Mouse (Mus musculus) erythroblast, embryonic 14.5 days (primary cell): ENCODE data around the gene Cacna2d1. TPM values are rescaled to one million over a fixed set of nuclear protein-coding genes. Genes with fewer than 3 reads are reported as not detected.

ENCODE experiments used
- H3K27me3 ChIP-seq: 2 replicates; pipeline ENCODE4 v1.6.1; 2012; ENCODE audit warnings: inconsistent platforms; ENCODE audit not compliant: control insufficient read depth
- H3K36me3 ChIP-seq: 2 replicates; pipeline ENCODE4 v1.6.1; 2012; ENCODE audit warnings: mild to moderate bottlenecking, inconsistent platforms; ENCODE audit not compliant: control insufficient read depth
- H3K4me1 ChIP-seq: 2 replicates; pipeline ENCODE4 v1.6.1; 2012; ENCODE audit warnings: inconsistent platforms; ENCODE audit not compliant: control insufficient read depth
- H3K4me3 ChIP-seq: replicated peaks from 2 replicates; pipeline ENCODE3; 2012; ENCODE audit warnings: moderate library complexity, mild to moderate bottlenecking, inconsistent platforms
- H3K9me3 ChIP-seq: 2 replicates; pipeline ENCODE4 v1.6.1; 2012; ENCODE audit warnings: low read length, inconsistent platforms, mixed read lengths; ENCODE audit not compliant: control insufficient read depth
- GATA1 ChIP-seq: IDR thresholded peaks from 2 replicates; pipeline ENCODE4 v1.6.1; 2012; ENCODE audit warnings: low read length, inconsistent platforms, mixed read lengths
- TAL1 ChIP-seq: IDR thresholded peaks from 3 replicates; pipeline ENCODE4 v1.6.1; 2012; ENCODE audit warnings: low read length, inconsistent platforms, mixed read lengths
- polyA plus RNA-seq: library from polyadenylated mRNA; stranded (reverse); fragments of >175 nt; gene quantifications from 2 replicates; pipeline ENCODE4 v1.2.3, GENCODE M21; 2012

The Cacna2d1 gene
- polyA plus RNA-seq, 1 experiment: not detected

GRCm38 (mm10) chr5:16029481-16029880 is 95.0 kb downstream of the Cacna2d1 start:
- no peaks in the 10 kb centered on the region for H3K27me3 ChIP-seq
- H3K9me3 ChIP-seq: no peaks in the 10 kb centered on the region
- TF ChIP-seq TAL1 (no peak), GATA1 (no peak)
- H3K4me1 ChIP-seq: no peaks in the 10 kb centered on the region
- H3K36me3 ChIP-seq: no peaks in the 10 kb centered on the region
- H3K4me3 ChIP-seq: no peak overlapping the region

- Histone ChIP-seq H3K9me3 (no peaks in the 10 kb centered on the region), H3K27me3 (no peaks in the 10 kb centered on the region), H3K4me3 (no peak overlapping the region), H3K36me3 (no peaks in the 10 kb centered on the region), H3K4me1 (no peaks in the 10 kb centered on the region)
- TF ChIP-seq TAL1: no peak
- TF ChIP-seq GATA1: no peak
These were observed 99.1 kb downstream of the Cacna2d1 start for GRCm38 (mm10) chr5:16033569-16033968.

- no peak for TF ChIP-seq TAL1
- TF ChIP-seq GATA1: no peak
- Histone ChIP-seq H3K36me3 (no peaks in the 10 kb centered on the region), H3K4me3 (no peak overlapping the region), H3K4me1 (no peaks in the 10 kb centered on the region), H3K9me3 (no peaks in the 10 kb centered on the region), H3K27me3 (no peaks in the 10 kb centered on the region)
These were observed 100.8 kb downstream of the Cacna2d1 start for GRCm38 (mm10) chr5:16035259-16035658.

- no peaks in the 10 kb centered on the region for H3K9me3 ChIP-seq
- no peaks in the 10 kb centered on the region for H3K4me1 ChIP-seq
- H3K4me3 ChIP-seq: no peak overlapping the region
- TF ChIP-seq TAL1 (no peak), GATA1 (no peak)
- no peaks in the 10 kb centered on the region for H3K36me3 ChIP-seq
- no peaks in the 10 kb centered on the region for H3K27me3 ChIP-seq
These were observed 110.8 kb downstream of the Cacna2d1 start for GRCm38 (mm10) chr5:16045147-16045878.

GRCm38 (mm10) chr5:16047452-16048191 is 113.1 kb downstream of the Cacna2d1 start:
- no peaks in the 10 kb centered on the region for H3K27me3 ChIP-seq
- no peaks in the 10 kb centered on the region for H3K36me3 ChIP-seq
- no peaks in the 10 kb centered on the region for H3K9me3 ChIP-seq
- H3K4me3 ChIP-seq: no peak overlapping the region
- TF ChIP-seq TAL1 (no peak), GATA1 (no peak)
- no peaks in the 10 kb centered on the region for H3K4me1 ChIP-seq

- no peaks in the 10 kb centered on the region for H3K36me3 ChIP-seq
- no peak overlapping the region for H3K4me3 ChIP-seq
- no peaks in the 10 kb centered on the region for H3K27me3 ChIP-seq
- TF ChIP-seq TAL1 (no peak), GATA1 (no peak)
- no peaks in the 10 kb centered on the region for H3K9me3 ChIP-seq
- H3K4me1 ChIP-seq: no peaks in the 10 kb centered on the region
These were observed 122.3 kb downstream of the Cacna2d1 start for GRCm38 (mm10) chr5:16056795-16057194.

- Histone ChIP-seq H3K27me3 (no peaks in the 10 kb centered on the region), H3K9me3 (no peaks in the 10 kb centered on the region), H3K4me1 (no peaks in the 10 kb centered on the region), H3K36me3 (no peaks in the 10 kb centered on the region), H3K4me3 (no peak overlapping the region)
- TF ChIP-seq GATA1 (no peak), TAL1 (no peak)
These were observed 128.3 kb downstream of the Cacna2d1 start for GRCm38 (mm10) chr5:16062773-16063172.

- no peaks in the 10 kb centered on the region for H3K4me1 ChIP-seq
- TF ChIP-seq TAL1: no peak
- TF ChIP-seq GATA1: no peak
- H3K9me3 ChIP-seq: no peaks in the 10 kb centered on the region
- H3K27me3 ChIP-seq: no peaks in the 10 kb centered on the region
- no peaks in the 10 kb centered on the region for H3K36me3 ChIP-seq
- H3K4me3 ChIP-seq: no peak overlapping the region
These were observed 128.8 kb downstream of the Cacna2d1 start for GRCm38 (mm10) chr5:16063273-16063672.

GRCm38 (mm10) chr5:16063949-16064348 is 129.5 kb downstream of the Cacna2d1 start:
- no peaks in the 10 kb centered on the region for H3K4me1 ChIP-seq
- no peak overlapping the region for H3K4me3 ChIP-seq
- no peak for TF ChIP-seq GATA1
- TF ChIP-seq TAL1: no peak
- no peaks in the 10 kb centered on the region for H3K27me3 ChIP-seq
- no peaks in the 10 kb centered on the region for H3K9me3 ChIP-seq
- no peaks in the 10 kb centered on the region for H3K36me3 ChIP-seq
